Mouse (Mus musculus) activated CD4-positive, CD25-positive, alpha-beta regulatory T cell, adult 4 months (primary cell): ENCODE measurements around the gene Cd81. TPM values are rescaled to one million over a fixed set of nuclear protein-coding genes. Genes with fewer than 3 reads are reported as not detected.
A peak's percentile ranks its signal among the peaks of the same experiment; 100 is the strongest.

ENCODE experiments used
- ATAC-seq: one replicate; pipeline ENCODE4 v1.8.0; 2017
- polyA plus RNA-seq, 2 experiments: library from polyadenylated mRNA; unstranded; fragments of 100-300 nt; shearing (Covaris generic); gene quantifications; one replicate each; pipeline ENCODE4 v1.2.1; 2017

The Cd81 gene
- polyA plus RNA-seq, 2 experiments from 2014 or later = 155 to 235 TPM

GRCm38 (mm10) chr7:143070506-143071070, 18.0 kb downstream of the Cd81 start:
- ATAC-seq = no peak

- ATAC-seq = no peak
Observed at GRCm38 (mm10) chr7:143072605-143073004, 20.1 kb downstream of the Cd81 start.

GRCm38 (mm10) chr7:143073086-143073485, 20.5 kb downstream of the Cd81 start:
- ATAC-seq = no peak

GRCm38 (mm10) chr7:143075394-143075793, 22.9 kb downstream of the Cd81 start:
- no peak for ATAC-seq

GRCm38 (mm10) chr7:143077351-143077750, 24.8 kb downstream of the Cd81 start:
- ATAC-seq = no peak

- no peak for ATAC-seq
Observed at GRCm38 (mm10) chr7:143082024-143082423, 29.5 kb downstream of the Cd81 start.

GRCm38 (mm10) chr7:143083708-143084107, 31.2 kb downstream of the Cd81 start:
- ATAC-seq = no peak

- peak; percentile 71 for ATAC-seq
Observed at GRCm38 (mm10) chr7:143086366-143086765, 33.8 kb downstream of the Cd81 start.

GRCm38 (mm10) chr7:143087070-143087579, 34.6 kb downstream of the Cd81 start:
- no peak for ATAC-seq

- ATAC-seq = no peak
Observed at GRCm38 (mm10) chr7:143093847-143094246, 41.3 kb downstream of the Cd81 start.

GRCm38 (mm10) chr7:143094592-143095553, 42.3 kb downstream of the Cd81 start, which contains the start of gene Trpm5:
Gene Trpm5, minus strand, starts transcription at chr7:143094642.
- no peak for ATAC-seq

- no peak for ATAC-seq
Observed at GRCm38 (mm10) chr7:143095554-143095907, 43.0 kb downstream of the Cd81 start.

GRCm38 (mm10) chr7:143100759-143101158, 48.2 kb downstream of the Cd81 start:
- no peak for ATAC-seq

- ATAC-seq = no peak
Observed at GRCm38 (mm10) chr7:143105258-143105897, 52.8 kb downstream of the Cd81 start.

GRCm38 (mm10) chr7:143106062-143106461, 53.5 kb downstream of the Cd81 start, which contains the start of gene Kcnq1:
Gene Kcnq1, plus strand, starts transcription at chr7:143106362.
- ATAC-seq = no peak

- no peak for ATAC-seq
Observed at GRCm38 (mm10) chr7:143106672-143107465, 54.3 kb downstream of the Cd81 start.

- no peak for ATAC-seq
Observed at GRCm38 (mm10) chr7:143108200-143108599, 55.7 kb downstream of the Cd81 start.

GRCm38 (mm10) chr7:143108996-143109660, 56.6 kb downstream of the Cd81 start:
- no peak for ATAC-seq

- ATAC-seq = no peak
Observed at GRCm38 (mm10) chr7:143109696-143110095, 57.2 kb downstream of the Cd81 start.

- ATAC-seq = no peak
Observed at GRCm38 (mm10) chr7:143110803-143111202, 58.3 kb downstream of the Cd81 start.

GRCm38 (mm10) chr7:143111719-143112118, 59.2 kb downstream of the Cd81 start:
- no peak for ATAC-seq

- no peak for ATAC-seq
Observed at GRCm38 (mm10) chr7:143112395-143112794, 59.9 kb downstream of the Cd81 start.
